Mouse (Mus musculus): ENCODE measurements around the gene Acta1. TPM values are rescaled to one million over a fixed set of nuclear protein-coding genes. Genes with fewer than 3 reads are reported as not detected.
A peak's percentile ranks its signal among the peaks of the same experiment; 100 is the strongest.

The Acta1 gene
- polyA plus RNA-seq, 1 experiment from 2014 or later, result 208 TPM

DNA sequence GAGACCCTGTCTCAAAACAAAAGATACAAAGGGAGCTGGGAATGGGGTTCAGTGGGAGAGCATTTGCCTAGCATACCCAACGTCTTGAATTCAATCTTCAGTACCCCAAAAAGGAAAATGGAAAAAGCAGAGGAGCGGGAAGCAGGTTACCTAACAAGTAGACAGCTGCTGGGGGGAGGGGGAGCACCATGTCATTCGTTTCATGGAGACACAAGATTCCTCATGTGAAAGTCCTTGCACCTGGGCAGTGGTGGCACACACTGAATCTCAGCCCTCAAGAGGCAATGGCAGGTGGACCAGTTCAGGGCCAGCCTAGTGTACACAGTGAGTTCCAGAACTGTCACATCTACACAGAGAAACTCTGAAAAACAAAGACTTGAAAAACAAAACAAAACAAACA, 37.2 kb downstream of the Acta1 start:
- no peak overlapping the region for H3K27ac ChIP-seq (ENCODE audit: low read length)
- H3K4me3 ChIP-seq (ENCODE audit: low read depth, low read length), result peak overlapping the region; percentile 99
- H3K27me3 ChIP-seq (ENCODE audit: control insufficient read depth, insufficient read depth, low read depth, low read length), result peaks cover 19% of the 10 kb centered on the region
- no peaks in the 10 kb centered on the region for H3K36me3 ChIP-seq (ENCODE audit: control insufficient read depth, insufficient read depth)
- ATAC-seq (ENCODE audit: low read depth), result no peak
- 0 out of 2 replicates have a peak overlapping the region, but pooled peaks have one; percentile 98 for H3K9ac ChIP-seq (ENCODE audit: low read depth, low read length)
- peaks cover 18% of the 10 kb centered on the region for H3K4me1 ChIP-seq (ENCODE audit: control insufficient read depth, low read depth, low read length)
- WGBS (ENCODE audit: insufficient replicate concordance), result 69% methylated on average over 3 of the region's 3 CpGs
- 0 out of 2 replicates have a peak, but pooled peaks cover 2% of the 10 kb centered on the region for H3K9me3 ChIP-seq (replicated peaks; ENCODE audit: control insufficient read depth, low read length)
- H3K4me2 ChIP-seq (ENCODE audit: low read depth, low read length), result peak overlapping the region; percentile 99

DNA sequence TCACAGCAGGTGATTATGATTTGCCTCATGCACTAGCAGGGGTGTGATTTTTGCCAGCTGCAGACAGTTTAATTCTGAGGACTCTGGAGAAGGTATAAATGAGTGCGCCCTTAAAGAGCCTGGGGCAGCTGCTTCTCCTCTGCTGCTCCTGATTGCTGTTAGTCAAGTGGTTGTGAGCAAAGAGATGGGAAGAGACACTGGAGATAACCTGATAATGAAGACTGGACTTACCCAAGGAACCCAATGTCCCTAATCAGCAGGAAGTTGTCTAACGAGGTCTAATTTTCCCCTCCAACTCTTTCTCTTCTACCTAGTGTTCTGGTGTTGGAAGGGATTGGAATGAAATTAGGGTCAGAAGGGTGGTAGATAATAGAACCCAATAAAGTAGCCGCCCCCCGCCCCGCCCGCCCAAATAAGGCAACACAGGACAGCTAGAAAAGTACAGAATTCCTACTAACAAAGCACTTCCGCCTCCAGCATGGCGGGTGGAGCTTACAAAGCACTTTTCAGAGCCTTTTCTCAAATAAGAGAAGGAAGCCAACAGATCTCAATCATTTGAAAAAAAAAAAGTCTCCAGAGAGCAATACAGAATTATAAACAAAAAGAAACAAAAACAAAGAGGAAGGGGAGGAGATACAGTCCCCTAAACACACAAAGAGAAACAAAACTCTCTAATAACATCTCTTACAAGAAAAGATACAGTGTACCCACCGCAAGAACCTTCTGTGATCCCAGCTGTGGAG, 39.6 kb downstream of the Acta1 start:
- Histone ChIP-seq H3K4me1 (ENCODE audit: control insufficient read depth, low read depth, low read length) (peaks cover 15% of the 10 kb centered on the region), H3K27ac (ENCODE audit: low read length) (no peak overlapping the region), H3K27me3 (ENCODE audit: control insufficient read depth, insufficient read depth, low read depth, low read length) (peaks cover under 1% of the 10 kb centered on the region), H3K9ac (ENCODE audit: low read depth, low read length) (no peak overlapping the region), H3K4me2 (ENCODE audit: low read depth, low read length) (no peak overlapping the region), H3K9me3 (replicated peaks; ENCODE audit: control insufficient read depth, low read length) (0 out of 2 replicates have a peak, but pooled peaks cover 2% of the 10 kb centered on the region), H3K36me3 (ENCODE audit: control insufficient read depth, insufficient read depth) (no peaks in the 10 kb centered on the region), H3K4me3 (ENCODE audit: low read depth, low read length) (no peak overlapping the region)
- ATAC-seq (ENCODE audit: low read depth), result no peak
- 67% methylated on average over 9 of the region's 9 CpGs for WGBS (ENCODE audit: insufficient replicate concordance)

DNA sequence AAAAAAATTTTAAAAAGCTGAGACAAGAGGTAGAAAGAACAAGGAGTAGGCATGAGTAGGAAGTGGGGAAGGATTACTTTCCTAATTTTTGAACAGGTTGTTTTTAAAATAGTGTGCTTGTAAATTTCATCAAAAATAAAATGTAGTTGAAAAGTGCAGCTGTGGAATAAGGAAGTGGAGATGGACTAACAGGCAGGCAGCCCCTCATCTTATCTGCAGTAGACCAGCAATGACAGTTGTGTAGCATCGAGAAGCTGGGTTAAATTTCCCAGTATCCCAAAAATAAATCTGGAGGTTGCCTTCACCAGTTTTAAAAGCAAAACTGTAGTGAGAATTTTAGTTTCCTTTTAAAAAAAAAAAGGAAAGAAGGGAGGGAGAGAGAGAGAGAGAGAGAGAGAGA, 40.3 kb downstream of the Acta1 start:
- 19% methylated on average over 1 of the region's 1 CpGs for WGBS (ENCODE audit: insufficient replicate concordance)
- Histone ChIP-seq H3K36me3 (ENCODE audit: control insufficient read depth, insufficient read depth) (no peaks in the 10 kb centered on the region), H3K27ac (ENCODE audit: low read length) (no peak overlapping the region), H3K27me3 (ENCODE audit: control insufficient read depth, insufficient read depth, low read depth, low read length) (no peaks in the 10 kb centered on the region), H3K4me1 (ENCODE audit: control insufficient read depth, low read depth, low read length) (peaks cover 14% of the 10 kb centered on the region), H3K4me2 (ENCODE audit: low read depth, low read length) (no peak overlapping the region), H3K9me3 (replicated peaks; ENCODE audit: control insufficient read depth, low read length) (0 out of 2 replicates have a peak, but pooled peaks cover 2% of the 10 kb centered on the region), H3K4me3 (ENCODE audit: low read depth, low read length) (no peak overlapping the region), H3K9ac (ENCODE audit: low read depth, low read length) (no peak overlapping the region)
- ATAC-seq (ENCODE audit: low read depth), result no peak

DNA sequence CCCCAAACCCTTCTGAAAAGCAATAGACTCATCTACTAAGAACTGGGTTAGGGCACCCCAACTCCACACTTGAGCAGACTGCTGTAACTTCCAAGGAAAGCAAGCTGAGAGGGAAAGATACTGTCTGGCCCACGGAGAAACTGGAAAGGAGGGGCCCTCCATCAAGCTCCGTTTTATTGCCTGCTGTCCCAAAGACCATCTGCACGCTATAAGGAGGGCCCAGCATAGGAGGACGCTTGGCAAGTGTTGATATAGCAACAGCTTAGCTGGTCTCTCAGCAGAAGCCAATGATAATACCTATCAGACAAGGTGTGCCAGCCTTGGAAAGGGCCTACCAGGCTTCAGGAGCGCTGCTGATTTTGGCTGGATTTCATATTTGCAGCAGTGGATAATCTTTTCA, 43.0 kb downstream of the Acta1 start:
- Histone ChIP-seq H3K9me3 (replicated peaks; ENCODE audit: control insufficient read depth, low read length) (0 out of 2 replicates have a peak, but pooled peaks cover 2% of the 10 kb centered on the region), H3K4me2 (ENCODE audit: low read depth, low read length) (no peak overlapping the region), H3K4me3 (ENCODE audit: low read depth, low read length) (no peak overlapping the region), H3K4me1 (ENCODE audit: control insufficient read depth, low read depth, low read length) (peaks cover 4% of the 10 kb centered on the region; the same call in 1 of the 2 replicates), H3K9ac (ENCODE audit: low read depth, low read length) (no peak overlapping the region), H3K36me3 (ENCODE audit: control insufficient read depth, insufficient read depth) (no peaks in the 10 kb centered on the region), H3K27ac (ENCODE audit: low read length) (no peak overlapping the region), H3K27me3 (ENCODE audit: control insufficient read depth, insufficient read depth, low read depth, low read length) (no peaks in the 10 kb centered on the region)
- ATAC-seq (ENCODE audit: low read depth), result no peak
- 63% methylated on average over 5 of the region's 5 CpGs for WGBS (ENCODE audit: insufficient replicate concordance)

DNA sequence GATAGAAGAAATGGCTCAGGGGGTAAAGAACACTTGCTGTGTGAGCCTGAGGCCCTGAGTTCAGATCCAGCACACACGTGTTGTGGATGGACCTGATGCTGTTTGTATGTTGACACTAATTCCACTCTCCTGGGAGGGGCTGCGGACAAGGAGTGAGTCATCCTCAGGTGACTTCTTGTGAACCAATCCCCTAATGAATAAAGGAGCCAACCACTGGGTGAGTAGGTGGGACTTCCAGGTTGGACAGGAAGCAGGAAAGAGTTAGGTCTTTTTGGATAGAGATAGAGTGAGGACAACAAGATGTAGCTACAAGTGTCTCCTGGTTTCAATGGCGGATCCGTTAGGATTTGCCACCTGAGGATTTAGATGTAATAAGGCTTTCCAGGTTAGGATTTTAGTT, 45.2 kb downstream of the Acta1 start:
- Histone ChIP-seq H3K9me3 (replicated peaks; ENCODE audit: control insufficient read depth, low read length) (no peaks in the 10 kb centered on the region), H3K27ac (ENCODE audit: low read length) (no peak overlapping the region), H3K9ac (ENCODE audit: low read depth, low read length) (no peak overlapping the region), H3K4me2 (ENCODE audit: low read depth, low read length) (no peak overlapping the region), H3K4me3 (ENCODE audit: low read depth, low read length) (no peak overlapping the region), H3K4me1 (ENCODE audit: control insufficient read depth, low read depth, low read length) (peaks cover 4% of the 10 kb centered on the region; the same call in 1 of the 2 replicates), H3K36me3 (ENCODE audit: control insufficient read depth, insufficient read depth) (peaks cover 5% of the 10 kb centered on the region; the same call in 1 of the 2 replicates), H3K27me3 (ENCODE audit: control insufficient read depth, insufficient read depth, low read depth, low read length) (no peaks in the 10 kb centered on the region)
- no peak for ATAC-seq (ENCODE audit: low read depth)
- WGBS (ENCODE audit: insufficient replicate concordance), result 76% methylated on average over 4 of the region's 4 CpGs

DNA sequence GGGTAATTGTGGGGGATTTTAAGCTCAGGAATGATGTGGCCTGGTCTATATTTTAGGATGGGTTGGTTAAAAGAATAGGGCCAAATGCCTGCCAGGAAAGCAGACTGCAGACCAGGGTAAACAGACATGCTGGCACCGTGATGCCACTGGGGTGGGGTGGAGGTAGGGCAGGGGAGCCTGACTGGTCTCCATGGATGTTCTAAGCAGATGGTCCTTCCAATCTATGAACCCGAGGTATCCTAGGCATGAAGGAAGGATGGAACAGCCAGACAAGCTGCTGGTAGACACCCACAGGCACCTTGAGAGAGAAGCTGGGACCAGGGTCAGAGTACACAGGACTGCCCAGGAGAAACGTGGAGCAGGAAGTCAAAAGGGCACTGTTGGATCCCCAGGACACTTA, 47.0 kb downstream of the Acta1 start:
- 47% methylated on average over 3 of the region's 3 CpGs for WGBS (ENCODE audit: insufficient replicate concordance)
- Histone ChIP-seq H3K4me1 (ENCODE audit: control insufficient read depth, low read depth, low read length) (peaks cover 4% of the 10 kb centered on the region; the same call in 1 of the 2 replicates), H3K27me3 (ENCODE audit: control insufficient read depth, insufficient read depth, low read depth, low read length) (no peaks in the 10 kb centered on the region), H3K9me3 (replicated peaks; ENCODE audit: control insufficient read depth, low read length) (no peaks in the 10 kb centered on the region), H3K27ac (ENCODE audit: low read length) (no peak overlapping the region), H3K9ac (ENCODE audit: low read depth, low read length) (no peak overlapping the region), H3K4me2 (ENCODE audit: low read depth, low read length) (no peak overlapping the region), H3K4me3 (ENCODE audit: low read depth, low read length) (no peak overlapping the region), H3K36me3 (ENCODE audit: control insufficient read depth, insufficient read depth) (peaks cover 5% of the 10 kb centered on the region; the same call in 1 of the 2 replicates)
- no peak for ATAC-seq (ENCODE audit: low read depth)

DNA sequence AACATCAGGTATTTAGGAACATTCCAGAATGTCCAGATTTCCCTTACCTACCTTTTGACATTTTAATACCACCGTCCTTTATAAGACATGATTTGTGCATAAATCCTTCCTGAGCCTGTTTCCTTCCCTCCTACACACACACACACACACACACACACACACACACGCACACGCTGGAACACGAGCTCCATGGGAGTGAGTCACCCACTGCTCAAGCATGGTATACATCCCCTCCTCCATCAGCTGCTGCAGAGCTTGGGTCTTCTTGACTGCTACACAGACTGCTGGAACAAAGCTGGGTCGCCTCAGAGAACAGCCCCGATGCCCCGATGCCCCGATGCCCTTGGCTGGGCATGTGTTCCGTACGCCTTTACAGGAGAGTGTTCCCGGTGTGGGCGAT, 48.0 kb downstream of the Acta1 start:
- WGBS (ENCODE audit: insufficient replicate concordance), result 85% methylated on average over 12 of the region's 12 CpGs
- Histone ChIP-seq H3K4me3 (ENCODE audit: low read depth, low read length) (no peak overlapping the region), H3K9ac (ENCODE audit: low read depth, low read length) (no peak overlapping the region), H3K4me1 (ENCODE audit: control insufficient read depth, low read depth, low read length) (peaks cover 4% of the 10 kb centered on the region; the same call in 1 of the 2 replicates), H3K36me3 (ENCODE audit: control insufficient read depth, insufficient read depth) (peaks cover 5% of the 10 kb centered on the region; the same call in 1 of the 2 replicates), H3K27ac (ENCODE audit: low read length) (no peak overlapping the region), H3K4me2 (ENCODE audit: low read depth, low read length) (no peak overlapping the region), H3K27me3 (ENCODE audit: control insufficient read depth, insufficient read depth, low read depth, low read length) (no peaks in the 10 kb centered on the region), H3K9me3 (replicated peaks; ENCODE audit: control insufficient read depth, low read length) (no peaks in the 10 kb centered on the region)
- ATAC-seq (ENCODE audit: low read depth), result no peak

DNA sequence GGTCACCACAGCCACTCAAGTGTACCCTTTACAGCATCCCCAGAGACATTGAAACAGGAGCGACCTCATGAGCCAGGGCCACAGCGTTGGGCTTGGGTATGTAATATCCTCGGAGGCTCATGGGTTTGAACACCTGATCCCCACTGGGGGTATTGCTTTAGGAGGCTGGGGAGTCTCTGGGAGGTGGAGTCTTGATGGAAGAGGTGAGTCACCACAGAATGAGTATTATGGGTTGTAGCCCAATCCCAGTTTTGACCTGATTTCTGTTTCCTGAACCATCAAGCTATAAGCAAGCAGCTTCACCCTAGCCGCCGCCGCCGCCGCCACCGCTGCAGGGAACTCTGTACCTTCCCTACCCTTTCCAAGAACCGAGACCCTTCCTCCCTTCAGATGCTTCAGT, 48.6 kb downstream of the Acta1 start:
- peaks cover 5% of the 10 kb centered on the region; the same call in 1 of the 2 replicates for H3K36me3 ChIP-seq (ENCODE audit: control insufficient read depth, insufficient read depth)
- H3K4me1 ChIP-seq (ENCODE audit: control insufficient read depth, low read depth, low read length), result peaks cover 4% of the 10 kb centered on the region; the same call in 1 of the 2 replicates
- no peak overlapping the region for H3K4me2 ChIP-seq (ENCODE audit: low read depth, low read length)
- no peaks in the 10 kb centered on the region for H3K27me3 ChIP-seq (ENCODE audit: control insufficient read depth, insufficient read depth, low read depth, low read length)
- no peak overlapping the region for H3K27ac ChIP-seq (ENCODE audit: low read length)
- WGBS (ENCODE audit: insufficient replicate concordance), result 84% methylated on average over 10 of the region's 10 CpGs
- ATAC-seq (ENCODE audit: low read depth), result no peak
- H3K9me3 ChIP-seq (replicated peaks; ENCODE audit: control insufficient read depth, low read length), result no peaks in the 10 kb centered on the region
- no peak overlapping the region for H3K9ac ChIP-seq (ENCODE audit: low read depth, low read length)
- H3K4me3 ChIP-seq (ENCODE audit: low read depth, low read length), result no peak overlapping the region

DNA sequence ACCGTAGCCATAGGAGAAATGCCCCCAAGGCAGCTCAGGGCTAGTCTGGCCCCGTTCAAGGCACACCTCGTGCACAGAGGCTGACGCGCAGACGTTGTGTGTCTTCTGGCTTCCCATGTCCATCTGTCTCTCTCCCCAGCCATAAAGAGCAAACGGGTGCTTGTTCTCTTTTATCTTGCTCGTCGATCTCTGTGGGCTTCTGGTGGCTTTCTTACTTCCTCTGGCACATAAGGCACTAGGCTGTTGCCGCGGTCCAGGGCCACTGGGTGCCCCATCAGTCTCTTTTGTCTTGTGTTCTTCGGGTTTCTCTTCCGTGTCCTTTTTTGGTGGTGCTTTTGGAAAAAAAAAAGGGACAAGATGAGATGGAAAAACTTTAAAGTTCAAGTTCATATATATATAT, 49.4 kb downstream of the Acta1 start:
- no peak overlapping the region for H3K4me2 ChIP-seq (ENCODE audit: low read depth, low read length)
- no peak overlapping the region for H3K4me3 ChIP-seq (ENCODE audit: low read depth, low read length)
- H3K27ac ChIP-seq (ENCODE audit: low read length), result no peak overlapping the region
- H3K9me3 ChIP-seq (replicated peaks; ENCODE audit: control insufficient read depth, low read length), result no peaks in the 10 kb centered on the region
- WGBS (ENCODE audit: insufficient replicate concordance), result 34% methylated on average over 13 of the region's 13 CpGs
- ATAC-seq (ENCODE audit: low read depth), result no peak
- H3K9ac ChIP-seq (ENCODE audit: low read depth, low read length), result no peak overlapping the region
- H3K4me1 ChIP-seq (ENCODE audit: control insufficient read depth, low read depth, low read length), result peaks cover 4% of the 10 kb centered on the region; the same call in 1 of the 2 replicates
- H3K36me3 ChIP-seq (ENCODE audit: control insufficient read depth, insufficient read depth), result peaks cover 5% of the 10 kb centered on the region; the same call in 1 of the 2 replicates
- H3K27me3 ChIP-seq (ENCODE audit: control insufficient read depth, insufficient read depth, low read depth, low read length), result no peaks in the 10 kb centered on the region
